Mouse (Mus musculus) cortical plate, adult 2 months (tissue): ENCODE data around the gene Tssc4. TPM values are rescaled to one million over a fixed set of nuclear protein-coding genes. Genes with fewer than 3 reads are reported as not detected.

Experiments used
- H3K27ac ChIP-seq: fragments of 200-500 bp; 2 replicates; pipeline ENCODE4 v1.5.1; 2012; ENCODE audit warnings: low read length, control low read depth, inconsistent platforms; ENCODE audit not compliant: insufficient read depth
- H3K4me1 ChIP-seq: fragments of 200-500 bp; 2 replicates; pipeline ENCODE4 v1.6.1; 2011; ENCODE audit warnings: low read length; ENCODE audit not compliant: control insufficient read depth, insufficient read depth
- H3K4me3 ChIP-seq: fragments of 200-500 bp; 2 replicates; pipeline ENCODE4 v1.5.1; 2011; ENCODE audit warnings: mild to moderate bottlenecking, low read length, control low read depth; ENCODE audit not compliant: insufficient read depth
- CTCF ChIP-seq: fragments of 200-500 bp; IDR thresholded peaks from 2 replicates; pipeline ENCODE4 v1.5.1; 2011; ENCODE audit warnings: mild to moderate bottlenecking, control low read depth, low read length; ENCODE audit not compliant: insufficient read depth; ENCODE audit errors: extremely low read depth
- POLR2A ChIP-seq: fragments of 200-500 bp; IDR thresholded peaks from 2 replicates; pipeline ENCODE4 v1.6.1; 2011; ENCODE audit warnings: mild to moderate bottlenecking, low read length, control low read depth; ENCODE audit not compliant: insufficient read depth; ENCODE audit errors: extremely low read depth
- polyA plus RNA-seq: library from polyadenylated mRNA; depleted of rRNA; stranded (reverse); fragments of >200 nt; gene quantifications from 2 replicates; pipeline ENCODE4 v1.2.3, GENCODE M21; 2012

The Tssc4 gene
- polyA plus RNA-seq, 1 experiment: 71.6 TPM

GRCm38 (mm10) chr7:143067897-143068296, 1.2 kb upstream of the Tssc4 start:
- no peak for TF ChIP-seq POLR2A
- no peak for TF ChIP-seq CTCF
- H3K4me1 ChIP-seq: peaks cover 2% of the 10 kb centered on the region; the same call in 1 of the 2 replicates
- no peak overlapping the region; the same call in 1 of the 2 replicates for H3K4me3 ChIP-seq
- H3K27ac ChIP-seq: no peak overlapping the region

GRCm38 (mm10) chr7:143068316-143068881, 650 bp upstream of the Tssc4 start:
- TF ChIP-seq POLR2A (no peak), CTCF (no peak)
- Histone ChIP-seq H3K4me1 (peaks cover 2% of the 10 kb centered on the region; the same call in 1 of the 2 replicates), H3K4me3 (peak overlapping the region; percentile 14), H3K27ac (peak overlapping the region; percentile 63)

GRCm38 (mm10) chr7:143069751-143070400, 827 bp downstream of the Tssc4 start:
- no peak overlapping the region; the same call in 1 of the 2 replicates for H3K27ac ChIP-seq
- peaks cover 2% of the 10 kb centered on the region; the same call in 1 of the 2 replicates for H3K4me1 ChIP-seq
- TF ChIP-seq POLR2A (no peak), CTCF (no peak)
- H3K4me3 ChIP-seq: peak overlapping the region; percentile 84

GRCm38 (mm10) chr7:143070506-143071070, 1.5 kb downstream of the Tssc4 start:
- TF ChIP-seq POLR2A (no peak), CTCF (no peak)
- H3K27ac ChIP-seq: no peak overlapping the region

GRCm38 (mm10) chr7:143072605-143073004, 3.6 kb downstream of the Tssc4 start:
- Histone ChIP-seq H3K4me3 (no peak overlapping the region), H3K27ac (no peak overlapping the region), H3K4me1 (peaks cover 2% of the 10 kb centered on the region; the same call in 1 of the 2 replicates)
- TF ChIP-seq POLR2A (no peak), CTCF (no peak)

More at GRCm38 (mm10) chr7:143070506-143071070, 1.5 kb downstream of the Tssc4 start:
- Histone ChIP-seq H3K4me1 (peaks cover 2% of the 10 kb centered on the region; the same call in 1 of the 2 replicates), H3K4me3 (peak overlapping the region; percentile 84)

- Histone ChIP-seq H3K4me3 (no peak overlapping the region), H3K27ac (no peak overlapping the region), H3K4me1 (peaks cover 2% of the 10 kb centered on the region; the same call in 1 of the 2 replicates)
- peak; percentile 58 for TF ChIP-seq CTCF
- TF ChIP-seq POLR2A: no peak
Measured at GRCm38 (mm10) chr7:143073086-143073485, 4.0 kb downstream of the Tssc4 start.

GRCm38 (mm10) chr7:143075394-143075793, 6.3 kb downstream of the Tssc4 start:
- Histone ChIP-seq H3K27ac (no peak overlapping the region), H3K4me3 (no peak overlapping the region), H3K4me1 (peaks cover under 1% of the 10 kb centered on the region; the same call in 1 of the 2 replicates)
- TF ChIP-seq POLR2A: no peak
- no peak for TF ChIP-seq CTCF

- no peak overlapping the region for H3K4me3 ChIP-seq
- H3K4me1 ChIP-seq: no peaks in the 10 kb centered on the region
- H3K27ac ChIP-seq: no peak overlapping the region
- TF ChIP-seq POLR2A (no peak), CTCF (no peak)
Measured at GRCm38 (mm10) chr7:143077351-143077750, 8.3 kb downstream of the Tssc4 start.

GRCm38 (mm10) chr7:143082024-143082423, 13.0 kb downstream of the Tssc4 start:
- Histone ChIP-seq H3K4me3 (no peak overlapping the region), H3K4me1 (no peaks in the 10 kb centered on the region), H3K27ac (no peak overlapping the region)
- no peak for TF ChIP-seq CTCF
- no peak for TF ChIP-seq POLR2A
